Mouse (Mus musculus) bone marrow, adult 2 months (tissue): ENCODE data around the gene Scrg1.
"Not testable (repeated sequence)": the region's sequence is repeated elsewhere in the genome, so short reads cannot be mapped to it uniquely, and the experiment has no call there.

Experiments used
- CTCF ChIP-seq: fragments of 200-500 bp; IDR thresholded peaks from 2 replicates; pipeline ENCODE4 v1.5.1; 2011; ENCODE audit warnings: low read length, control low read depth; ENCODE audit not compliant: control insufficient read depth, insufficient read depth
- POLR2A ChIP-seq: fragments of 200-500 bp; IDR thresholded peaks from 2 replicates; pipeline ENCODE4 v1.6.1; 2011; ENCODE audit warnings: low read depth, mild to moderate bottlenecking, control low read depth, low read length, borderline replicate concordance; ENCODE audit not compliant: control insufficient read depth

DNA sequence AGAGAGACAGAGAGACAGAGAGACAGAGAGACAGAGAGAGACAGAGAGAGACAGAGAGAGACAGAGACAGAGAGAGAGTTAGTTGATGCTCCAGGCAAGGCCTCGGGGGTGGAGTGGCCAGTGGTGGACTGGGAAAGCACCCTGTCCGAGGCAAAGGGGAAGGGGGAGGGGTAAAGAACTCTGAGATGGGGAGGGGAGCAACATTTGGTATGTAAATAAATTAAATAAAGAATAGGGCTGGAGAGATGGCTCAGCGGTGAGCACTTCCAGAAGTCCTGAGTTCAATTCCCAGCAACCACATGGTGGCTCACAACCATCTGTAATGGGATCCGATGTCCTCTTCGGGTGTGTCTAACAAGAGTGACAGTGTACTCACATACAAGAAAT is 25.8 kb upstream of the Scrg1 start:
- TF ChIP-seq CTCF, POLR2A: not testable (repeated sequence)
